10 mouse cellular contexts compared by ENCODE assay signal in genomic region chr17:34388513-34388912, GRCm38 (mm10). TPM values are rescaled to one million over a fixed set of nuclear protein-coding genes. Genes with fewer than 3 reads are reported as not detected.
DNase-seq lines count a peak whose midpoint lies in the region; ATAC-seq and TF ChIP-seq lines count a peak whose summit lies in the region.
"Had no signal": no experiment of that assay in that cellular context is flagged by ENCODE, and none has a peak within 500 bp of the region (broad histone marks: within the 10 kb centered on the region; RNA-seq: fewer than 3 reads in every experiment).

No protein-coding gene starts in this region.

- TF ChIP-seq POLR2A in kidney, adult 2 months (IDR thresholded peaks at IDR 0.05; ENCODE audit: low read depth, low read length), result no peak
- no peak for TF ChIP-seq POLR2A in small intestine, adult 2 months (IDR thresholded peaks at IDR 0.05; ENCODE audit: low read depth, low read length)

- no peaks in the 10 kb centered on the region for H3K27me3 ChIP-seq in kidney, adult 2 months (replicated peaks; ENCODE audit: control insufficient read depth, insufficient read depth, low read length)
- no peaks in the 10 kb centered on the region for H3K27me3 ChIP-seq in kidney, embryonic 14.5 days (ENCODE audit: control insufficient read depth, insufficient read depth, low read length)
- no peaks in the 10 kb centered on the region for H3K27me3 ChIP-seq in kidney, postnatal 0 days (ENCODE audit: insufficient read depth, low read length)
- no peaks in the 10 kb centered on the region for H3K27me3 ChIP-seq in small intestine, adult 2 months (ENCODE audit: control insufficient read depth, insufficient read depth, low read length)
- H3K27me3 ChIP-seq in heart, embryonic 12.5 days (replicated peaks), result peaks cover 21% of the 10 kb centered on the region

- H3K9me3 ChIP-seq in kidney, embryonic 14.5 days (ENCODE audit: control insufficient read depth, low read length), result no peaks in the 10 kb centered on the region
- H3K9me3 ChIP-seq in kidney, postnatal 0 days (replicated peaks; ENCODE audit: low read length), result no peaks in the 10 kb centered on the region
- no peaks in the 10 kb centered on the region for H3K9me3 ChIP-seq in heart, embryonic 12.5 days (replicated peaks)
- H3K9me3 ChIP-seq: limb, embryonic 15.5 days had no signal

- H3K9ac ChIP-seq in kidney, embryonic 14.5 days (ENCODE audit: low read depth, low read length), result no peak overlapping the region
- H3K9ac ChIP-seq in kidney, postnatal 0 days (ENCODE audit: low read depth, low read length), result no peak overlapping the region
- no peak overlapping the region for H3K9ac ChIP-seq in heart, embryonic 12.5 days
- H3K9ac ChIP-seq: limb, embryonic 15.5 days had no signal

- TF ChIP-seq CTCF in kidney, adult 2 months (conservative IDR thresholded peaks at IDR 0.05; ENCODE audit: insufficient read depth, insufficient read length, low read depth, low read length), result peak; percentile 81
- peak; percentile 80 for TF ChIP-seq CTCF in kidney, postnatal 0 days (IDR thresholded peaks at IDR 0.05; ENCODE audit: low read depth)
- peak; percentile 65; the same call in 1 of the 2 replicates for TF ChIP-seq CTCF in small intestine, adult 2 months (IDR thresholded peaks at IDR 0.05; ENCODE audit: extremely low read depth, insufficient read length, insufficient replicate concordance, low read depth, low read length)

- no peaks in the 10 kb centered on the region for H3K4me1 ChIP-seq in kidney, adult 2 months (ENCODE audit: control insufficient read depth, insufficient read depth, low read length)
- no peaks in the 10 kb centered on the region for H3K4me1 ChIP-seq in kidney, embryonic 14.5 days (ENCODE audit: control insufficient read depth, insufficient read depth, low read length)
- H3K4me1 ChIP-seq in kidney, postnatal 0 days (replicated peaks; ENCODE audit: insufficient read depth, low read length), result peaks cover 5% of the 10 kb centered on the region; the same call in 1 of the 2 replicates
- no peaks in the 10 kb centered on the region for H3K4me1 ChIP-seq in small intestine, adult 2 months (ENCODE audit: control insufficient read depth, insufficient read depth, insufficient read length, low read length)
- no peaks in the 10 kb centered on the region for H3K4me1 ChIP-seq in heart, embryonic 12.5 days (replicated peaks)

- no peak overlapping the region for H3K4me3 ChIP-seq in kidney, adult 2 months (ENCODE audit: insufficient read depth, low read depth, low read length)
- H3K4me3 ChIP-seq in kidney, embryonic 14.5 days (ENCODE audit: low read length), result no peak overlapping the region
- H3K4me3 ChIP-seq in kidney, postnatal 0 days (replicated peaks; ENCODE audit: low read depth, low read length), result no peak overlapping the region
- H3K4me3 ChIP-seq in small intestine, adult 2 months (ENCODE audit: low read depth, low read length), result no peak overlapping the region
- no peak overlapping the region for H3K4me3 ChIP-seq in heart, embryonic 12.5 days
- H3K4me3 ChIP-seq: erythroblast, embryonic 14.5 days; limb, embryonic 15.5 days had no signal

- WGBS in kidney, adult 2 months, result 35% methylated on average over 4 of the region's 4 CpGs
- WGBS in kidney, embryonic 14.5 days, result 38% methylated on average over 4 of the region's 4 CpGs
- 33% methylated on average over 4 of the region's 4 CpGs for WGBS in kidney, postnatal 0 days
- 40% methylated on average over 4 of the region's 4 CpGs for WGBS in small intestine, adult 2 months
- 32% methylated on average over 4 of the region's 4 CpGs for whole genome bisulfite sequencing in heart, embryonic 12.5 days

- no peaks in the 10 kb centered on the region for H3K36me3 ChIP-seq in kidney, adult 2 months (ENCODE audit: control insufficient read depth, insufficient read depth, low read length)
- H3K36me3 ChIP-seq in kidney, embryonic 14.5 days (ENCODE audit: control insufficient read depth, insufficient read depth, low read length), result no peaks in the 10 kb centered on the region
- no peaks in the 10 kb centered on the region for H3K36me3 ChIP-seq in kidney, postnatal 0 days (ENCODE audit: insufficient read depth, low read length)
- H3K36me3 ChIP-seq in small intestine, adult 2 months (ENCODE audit: control insufficient read depth, insufficient read depth, low read length), result peaks cover 15% of the 10 kb centered on the region
- no peaks in the 10 kb centered on the region for H3K36me3 ChIP-seq in heart, embryonic 12.5 days
- H3K36me3 ChIP-seq: limb, embryonic 15.5 days had no signal

- H3K4me2 ChIP-seq in kidney, embryonic 14.5 days (replicated peaks; ENCODE audit: low read depth, low read length), result no peak overlapping the region
- H3K4me2 ChIP-seq in kidney, postnatal 0 days (ENCODE audit: low read length), result no peak overlapping the region
- H3K4me2 ChIP-seq in heart, embryonic 12.5 days, result no peak overlapping the region
- H3K4me2 ChIP-seq: limb, embryonic 15.5 days had no signal

- peak; percentile 61 for DNase-seq in kidney, adult 2 months
- DNase-seq in ES-CJ7 (ENCODE audit: low read depth, low spot score), result peak; percentile 55
- peak; percentile 55 to 65 for DNase-seq in adrenal gland, postnatal 36 days
- peak; percentile 65 for DNase-seq in kidney, postnatal 0 days (ENCODE audit: low spot score)

- H3K27ac ChIP-seq in kidney, adult 2 months (ENCODE audit: insufficient read depth, low read depth, low read length), result no peak overlapping the region
- no peak overlapping the region for H3K27ac ChIP-seq in kidney, embryonic 14.5 days (ENCODE audit: low read depth, low read length)
- H3K27ac ChIP-seq in kidney, postnatal 0 days, result no peak overlapping the region
- H3K27ac ChIP-seq in small intestine, adult 2 months (ENCODE audit: insufficient read depth, low read depth, low read length), result no peak overlapping the region
- H3K27ac ChIP-seq in heart, embryonic 12.5 days (ENCODE audit: poor library complexity, severe bottlenecking), result no peak overlapping the region
- H3K27ac ChIP-seq: limb, embryonic 15.5 days had no signal

- no peak for ATAC-seq in kidney, embryonic 14.5 days (ENCODE audit: low FRiP score, low TSS enrichment)
- ATAC-seq in kidney, postnatal 0 days (replicated peaks; ENCODE audit: low FRiP score, low read depth), result no peak
- ATAC-seq in erythroid progenitor cell, adult 5-6 weeks (replicated peaks; ENCODE audit: low FRiP score, poor library complexity, severe bottlenecking), result no peak
- no peak for ATAC-seq in heart, embryonic 12.5 days (ENCODE audit: insufficient number of reproducible peaks, low FRiP score)

RNA-seq across cellular contexts. Expression of gene BC051142, which starts 10.1 kb away (rescaled TPM):
- polyA plus RNA-seq in kidney, adult 2 months (2012; rRNA removed), result 0.22 and 1.3 TPM in 2 replicates
- 0.74 and 1.9 TPM in 2 replicates for polyA plus RNA-seq in kidney, embryonic 14.5 days (2014; fragmentation: Nextera tagmentation; extraction: Ambion mirVana)
- 1 to 10 TPM; 1.2 to 1.8 TPM for total RNA-seq in adrenal gland, postnatal 36 days (2021)
- 1.2 and 1.4 TPM in 2 replicates for polyA plus RNA-seq in kidney, postnatal 0 days (2015; fragmentation: Nextera tagmentation; extraction: Ambion mirVana)
- not detected in 2 replicates for polyA plus RNA-seq in small intestine, adult 2 months (2012; rRNA removed)
- not detected in 2 replicates for total RNA-seq in erythroid progenitor cell, adult 5-6 weeks (2015; ENCODE audit: low replicate concordance)
- total RNA-seq in erythroid progenitor cell, adult 5-6 weeks (2017; ENCODE audit: low replicate concordance), result not detected in 2 replicates
- not detected in 2 replicates for polyA plus RNA-seq in heart, embryonic 12.5 days (2016; fragmentation: Nextera tagmentation; extraction: Ambion mirVana)
- polyA plus RNA-seq: erythroblast, embryonic 14.5 days had no signal

RNA-seq across cellular contexts. Expression of gene Btnl1, which starts 11.6 kb away (rescaled TPM):
- not detected in 2 replicates for polyA plus RNA-seq in kidney, adult 2 months (2012; rRNA removed)
- polyA plus RNA-seq in kidney, embryonic 14.5 days (2014; fragmentation: Nextera tagmentation; extraction: Ambion mirVana), result not detected in 2 replicates
- total RNA-seq in adrenal gland, postnatal 36 days (2021), result not detected
- polyA plus RNA-seq in kidney, postnatal 0 days (2015; fragmentation: Nextera tagmentation; extraction: Ambion mirVana), result not detected in 2 replicates
- 78.7 and 178 TPM in 2 replicates for polyA plus RNA-seq in small intestine, adult 2 months (2012; rRNA removed)
- not detected in 2 replicates for total RNA-seq in erythroid progenitor cell, adult 5-6 weeks (2015; ENCODE audit: low replicate concordance)
- total RNA-seq in erythroid progenitor cell, adult 5-6 weeks (2017; ENCODE audit: low replicate concordance), result not detected in 2 replicates
- not detected in 2 replicates for polyA plus RNA-seq in heart, embryonic 12.5 days (2016; fragmentation: Nextera tagmentation; extraction: Ambion mirVana)
- polyA plus RNA-seq: erythroblast, embryonic 14.5 days; limb, embryonic 15.5 days had no signal

RNA-seq across cellular contexts. Expression of gene Btnl2, which starts 33.9 kb away (rescaled TPM):
- polyA plus RNA-seq in kidney, adult 2 months (2012; rRNA removed), result 0.03 and 0.11 TPM in 2 replicates
- 0.14 TPM in 1 of 2 replicates, not detected in the other for polyA plus RNA-seq in kidney, embryonic 14.5 days (2014; fragmentation: Nextera tagmentation; extraction: Ambion mirVana)
- total RNA-seq in adrenal gland, postnatal 36 days (2021), result under 1 TPM; 0.23 to 0.30 TPM
- polyA plus RNA-seq in kidney, postnatal 0 days (2015; fragmentation: Nextera tagmentation; extraction: Ambion mirVana), result 0.04 TPM in 1 of 2 replicates, not detected in the other
- polyA plus RNA-seq in small intestine, adult 2 months (2012; rRNA removed), result 43.4 and 105 TPM in 2 replicates
- not detected in 2 replicates for total RNA-seq in erythroid progenitor cell, adult 5-6 weeks (2015; ENCODE audit: low replicate concordance)
- total RNA-seq in erythroid progenitor cell, adult 5-6 weeks (2017; ENCODE audit: low replicate concordance), result not detected in 2 replicates
- 0.09 TPM in 1 of 2 replicates, not detected in the other for polyA plus RNA-seq in heart, embryonic 12.5 days (2016; fragmentation: Nextera tagmentation; extraction: Ambion mirVana)
- polyA plus RNA-seq: erythroblast, embryonic 14.5 days had no signal

Comparison
In these comparisons a context has a peak if more than half of its experiments do, and no peak if none do; other contexts are left out.
1. RNA of gene Btnl1, which starts 11.6 kb away (polyA plus RNA-seq): 78.7 to 178 TPM in small intestine, adult 2 months; not detected in kidney, adult 2 months, not detected in kidney, embryonic 14.5 days, not detected in kidney, postnatal 0 days and not detected in heart, embryonic 12.5 days; every median in the first group is over 10 times any median in the second.
2. RNA of gene Btnl2, which starts 33.9 kb away (polyA plus RNA-seq): 43.4 to 105 TPM in small intestine, adult 2 months; 0.14 TPM in kidney, embryonic 14.5 days, 0.03 to 0.11 TPM in kidney, adult 2 months, 0.09 TPM in heart, embryonic 12.5 days and 0.04 TPM in kidney, postnatal 0 days; every median in the first group is over 10 times any median in the second.
3. Peak in every context shown above with its lines, with median percentiles within 50 percentile points of each other: DNase-seq and CTCF ChIP-seq.